Mouse (Mus musculus) thymus, postnatal 14 days (tissue): ENCODE measurements around the gene Tgfb3.
A peak's percentile ranks its signal among the peaks of the same experiment; 100 is the strongest.

Experiments
- DNase-seq: peaks from one replicate; pipeline ENCODE4 v3.0.0; 2021

Tgfb3 gene

GRCm38 (mm10) chr12:86078176-86078552 lies 677 bp downstream of the Tgfb3 start:
- DNase-seq, result no peak

GRCm38 (mm10) chr12:86077736-86078135 lies 1.1 kb downstream of the Tgfb3 start:
- DNase-seq, result no peak

- DNase-seq, result no peak
Measured at GRCm38 (mm10) chr12:86077322-86077721, 1.5 kb downstream of the Tgfb3 start.

- no peak for DNase-seq
Measured at GRCm38 (mm10) chr12:86076321-86076901, 2.4 kb downstream of the Tgfb3 start.

- DNase-seq, result no peak
Measured at GRCm38 (mm10) chr12:86075358-86075757, 3.5 kb downstream of the Tgfb3 start.

- no peak for DNase-seq
Measured at GRCm38 (mm10) chr12:86074681-86075080, 4.2 kb downstream of the Tgfb3 start.

- DNase-seq, result no peak
Measured at GRCm38 (mm10) chr12:86071432-86071831, 7.4 kb downstream of the Tgfb3 start.

GRCm38 (mm10) chr12:86064796-86065195 lies 14.0 kb downstream of the Tgfb3 start:
- DNase-seq, result no peak

- no peak for DNase-seq
Measured at GRCm38 (mm10) chr12:86059341-86059740, 19.5 kb downstream of the Tgfb3 start.

- DNase-seq, result no peak
Measured at GRCm38 (mm10) chr12:86057516-86057915, 21.3 kb downstream of the Tgfb3 start.

GRCm38 (mm10) chr12:86056976-86057375 lies 21.9 kb downstream of the Tgfb3 start:
- no peak for DNase-seq

- no peak for DNase-seq
Measured at GRCm38 (mm10) chr12:86055306-86055705, 23.5 kb downstream of the Tgfb3 start.

- no peak for DNase-seq
Measured at GRCm38 (mm10) chr12:86051477-86051876, 27.4 kb downstream of the Tgfb3 start.

- no peak for DNase-seq
Measured at GRCm38 (mm10) chr12:86049813-86050212, 29.0 kb downstream of the Tgfb3 start.

GRCm38 (mm10) chr12:86047376-86047775 lies 31.5 kb downstream of the Tgfb3 start:
- DNase-seq, result peak; percentile 6

- no peak for DNase-seq
Measured at GRCm38 (mm10) chr12:86046776-86047175, 32.1 kb downstream of the Tgfb3 start.

- peak; percentile 7 for DNase-seq
Measured at GRCm38 (mm10) chr12:86046141-86046540, 32.7 kb downstream of the Tgfb3 start.

GRCm38 (mm10) chr12:86039751-86040150 lies 39.1 kb downstream of the Tgfb3 start:
- no peak for DNase-seq

GRCm38 (mm10) chr12:86039078-86039477 lies 39.8 kb downstream of the Tgfb3 start:
- DNase-seq, result no peak

GRCm38 (mm10) chr12:86037235-86037921 lies 41.5 kb downstream of the Tgfb3 start:
- DNase-seq, result no peak

GRCm38 (mm10) chr12:86036368-86037166 lies 42.3 kb downstream of the Tgfb3 start:
- DNase-seq, result no peak

- DNase-seq, result no peak
Measured at GRCm38 (mm10) chr12:86035586-86035985, 43.3 kb downstream of the Tgfb3 start.

- DNase-seq, result no peak
Measured at GRCm38 (mm10) chr12:86030932-86031331, 47.9 kb downstream of the Tgfb3 start.

GRCm38 (mm10) chr12:86027747-86028146 lies 51.1 kb downstream of the Tgfb3 start:
- no peak for DNase-seq
